Mouse (Mus musculus) CH12.LX (cell line): ENCODE measurements at regions not wholly inside any gene's neighbourhood (a gene's known extent, or its start where the extent isn't known, plus 50 kb on each side); places are given as distances from the start of the nearest gene placed in this dataset.

Source experiments
- DNase-seq: peaks from one replicate; pipeline ENCODE4 v3.0.0-alpha.2; 2013; ENCODE audit errors: extremely low read depth
- H3K27ac ChIP-seq: 2 replicates; pipeline ENCODE4 v1.5.1; 2012; ENCODE audit warnings: low read depth, mild to moderate bottlenecking, control low read depth, moderate library complexity; ENCODE audit not compliant: insufficient read depth
- H3K27me3 ChIP-seq: replicated peaks from 2 replicates; pipeline ENCODE3; 2012; ENCODE audit warnings: inconsistent platforms
- H3K36me3 ChIP-seq, 2 experiments: replicated peaks in 1 of 2; 2 replicates each; pipeline versions ENCODE3 to v1.6.1; 2012; ENCODE audit warnings: inconsistent platforms in 1 of 2, low read length in 1 of 2, mild to moderate bottlenecking in 1 of 2, mixed read lengths in 1 of 2, moderate library complexity in 1 of 2; ENCODE audit not compliant: control insufficient read depth in 1 of 2, insufficient read depth in 1 of 2
- H3K4me1 ChIP-seq, 2 experiments: 2 replicates each; pipeline ENCODE4 v1.6.1; 2012; ENCODE audit warnings: inconsistent platforms in 1 of 2, moderate library complexity in 1 of 2; ENCODE audit not compliant: insufficient read depth in 2 of 2, control insufficient read depth in 1 of 2
- H3K4me2 ChIP-seq: 2 replicates; pipeline ENCODE4 v1.6.1; 2012; ENCODE audit warnings: low read depth, mild to moderate bottlenecking, control low read depth; ENCODE audit not compliant: poor library complexity, insufficient read depth, severe bottlenecking
- H3K4me3 ChIP-seq, 3 experiments: fragments of 150-350 bp in 1 of 3; sonication (generic) in 1 of 3; replicated peaks in 1 of 3; 2 replicates each; pipeline versions ENCODE3 to v1.5.1; 2011 to 2012; ENCODE audit warnings: low read depth in 2 of 3, low read length in 2 of 3, mild to moderate bottlenecking in 2 of 3, moderate library complexity in 2 of 3, control low read depth in 1 of 3, improper control_type of control experiment in 1 of 3, inconsistent platforms in 1 of 3, mixed read lengths in 1 of 3; ENCODE audit not compliant: poor library complexity in 1 of 3
- H3K79me2 ChIP-seq: replicated peaks from 2 replicates; pipeline ENCODE4 v1.6.1; 2012; ENCODE audit warnings: mild to moderate bottlenecking, moderate library complexity; ENCODE audit not compliant: control insufficient read depth, poor library complexity, insufficient read depth, severe bottlenecking; ENCODE audit errors: extremely low read depth
- H3K9ac ChIP-seq: 2 replicates; pipeline ENCODE4 v1.6.1; 2012; ENCODE audit warnings: low read depth, mild to moderate bottlenecking, control low read depth, moderate library complexity; ENCODE audit not compliant: insufficient read depth
- H3K9me3 ChIP-seq: replicated peaks from 2 replicates; pipeline ENCODE3; 2012; ENCODE audit warnings: low read length, inconsistent platforms, mixed read lengths
- CHD2 ChIP-seq: IDR thresholded peaks from 2 replicates; pipeline ENCODE4 v1.6.1; 2011; ENCODE audit warnings: low read length, improper control_type of control experiment
- EP300 ChIP-seq: IDR thresholded peaks from 2 replicates; pipeline ENCODE4 v1.6.1; 2011; ENCODE audit warnings: low read length, improper control_type of control experiment
- ETS1 ChIP-seq: conservative IDR thresholded peaks from 2 replicates; pipeline ENCODE4 v1.6.1; 2012; ENCODE audit warnings: low read depth, mild to moderate bottlenecking, inconsistent platforms, low read length, improper control_type of control experiment, moderate library complexity
- HCFC1 ChIP-seq: IDR thresholded peaks from 2 replicates; pipeline ENCODE4 v1.6.1; 2012; ENCODE audit warnings: low read depth, mild to moderate bottlenecking, inconsistent platforms, low read length, improper control_type of control experiment
- JUN ChIP-seq: IDR thresholded peaks from 2 replicates; pipeline ENCODE4 v1.6.1; 2011; ENCODE audit warnings: low read depth, mild to moderate bottlenecking, low read length, improper control_type of control experiment, moderate library complexity; ENCODE audit not compliant: insufficient read depth
- JUND ChIP-seq: conservative IDR thresholded peaks from 2 replicates; pipeline ENCODE4 v1.6.1; 2011; ENCODE audit warnings: low read depth, low read length, improper control_type of control experiment
- KAT2A ChIP-seq: IDR thresholded peaks from 2 replicates; pipeline ENCODE4 v1.6.1; 2012; ENCODE audit warnings: low read length, improper control_type of control experiment, inconsistent platforms; ENCODE audit not compliant: insufficient replicate concordance
- MAZ ChIP-seq: IDR thresholded peaks from 2 replicates; pipeline ENCODE4 v1.6.1; 2012; ENCODE audit warnings: low read depth, mild to moderate bottlenecking, inconsistent platforms, low read length, improper control_type of control experiment, moderate library complexity
- MEF2A ChIP-seq: IDR thresholded peaks from 2 replicates; pipeline ENCODE4 v1.6.1; 2014; ENCODE audit warnings: low read depth, mild to moderate bottlenecking, inconsistent platforms, low read length, improper control_type of control experiment, borderline replicate concordance
- MXI1 ChIP-seq: IDR thresholded peaks from 2 replicates; pipeline ENCODE4 v1.6.1; 2011; ENCODE audit warnings: mild to moderate bottlenecking, low read depth, low read length, improper control_type of control experiment
- MYC ChIP-seq: IDR thresholded peaks from 2 replicates; pipeline ENCODE4 v1.6.1; 2011; ENCODE audit warnings: low read depth, mild to moderate bottlenecking, improper control_type of control experiment, low read length
- NELFE ChIP-seq: IDR thresholded peaks from 2 replicates; pipeline ENCODE4 v1.6.1; 2011; ENCODE audit warnings: low read depth, low read length, improper control_type of control experiment
- NRF1 ChIP-seq: IDR thresholded peaks from 2 replicates; pipeline ENCODE4 v1.6.1; 2014; ENCODE audit warnings: low read depth, mild to moderate bottlenecking, inconsistent platforms, low read length, improper control_type of control experiment, moderate library complexity
- PAX5 ChIP-seq: IDR thresholded peaks from 2 replicates; pipeline ENCODE4 v1.6.1; 2012; ENCODE audit warnings: low read length, inconsistent platforms, mixed read lengths
- POLR2AphosphoS2 ChIP-seq: IDR thresholded peaks from 2 replicates; pipeline ENCODE4 v1.6.1; 2011; ENCODE audit warnings: low read depth, low read length, improper control_type of control experiment
- RAD21 ChIP-seq: IDR thresholded peaks from 2 replicates; pipeline ENCODE4 v1.6.1; 2011; ENCODE audit warnings: low read depth, mild to moderate bottlenecking, low read length, improper control_type of control experiment, moderate library complexity
- TCF12 ChIP-seq: IDR thresholded peaks from 2 replicates; pipeline ENCODE4 v1.6.1; 2014; ENCODE audit warnings: low read depth, mild to moderate bottlenecking, inconsistent platforms, low read length, improper control_type of control experiment
- UBTF ChIP-seq: IDR thresholded peaks from 2 replicates; pipeline ENCODE4 v1.6.1; 2012; ENCODE audit warnings: low read depth, mild to moderate bottlenecking, inconsistent platforms, low read length, improper control_type of control experiment, moderate library complexity
- ZMIZ1 ChIP-seq: IDR thresholded peaks from 2 replicates; pipeline ENCODE4 v1.6.1; 2012; ENCODE audit warnings: low read depth, mild to moderate bottlenecking, inconsistent platforms, low read length, improper control_type of control experiment
- dilution Hi-C: fragments of 300-500 bp; cut with MboI; formaldehyde crosslinking; loops from 2 replicates; pipeline ENCODE4 v1.14.3; 2020; ENCODE audit warnings: low sequenced_read_pairs; ENCODE audit not compliant: extremely low pct_unique_long_range_greater_than_20kb, extremely low pct_ligation_motif_present
- in situ Hi-C: fragments of 300-500 bp; cut with MboI; formaldehyde crosslinking; loops from 3 replicates; pipeline ENCODE4 v1.14.3; 2019; ENCODE audit warnings: low sequenced_read_pairs, low pct_ligation_motif_present, low pct_unique_long_range_greater_than_20kb, mixed read lengths

- Histone ChIP-seq H3K4me1 (peaks cover 0 to 2% of the 10 kb centered on the region in 2 experiments; a peak in 1 of 4 replicates), H3K4me3 (no peak overlapping the region), H3K4me2 (no peak overlapping the region), H3K9ac (no peak overlapping the region), H3K79me2 (no peaks in the 10 kb centered on the region), H3K9me3 (peaks cover 13% of the 10 kb centered on the region), H3K27ac (no peak overlapping the region), H3K27me3 (no peaks in the 10 kb centered on the region), H3K36me3 (no peaks in the 10 kb centered on the region)
- dilution Hi-C loops, result no loop called here
- in situ Hi-C loops, result no loop called here
- no peak for DNase-seq
- TF ChIP-seq CHD2, result no peak
- TF ChIP-seq MEF2A, result no peak
- no peak for TF ChIP-seq ETS1
- no peak for TF ChIP-seq UBTF
- no peak for TF ChIP-seq HCFC1
- TF ChIP-seq RAD21, result no peak
- no peak for TF ChIP-seq MXI1
Observed at GRCm38 (mm10) chr3:31457938-31458337, 147.8 kb upstream of the Slc7a14 start.

DNA sequence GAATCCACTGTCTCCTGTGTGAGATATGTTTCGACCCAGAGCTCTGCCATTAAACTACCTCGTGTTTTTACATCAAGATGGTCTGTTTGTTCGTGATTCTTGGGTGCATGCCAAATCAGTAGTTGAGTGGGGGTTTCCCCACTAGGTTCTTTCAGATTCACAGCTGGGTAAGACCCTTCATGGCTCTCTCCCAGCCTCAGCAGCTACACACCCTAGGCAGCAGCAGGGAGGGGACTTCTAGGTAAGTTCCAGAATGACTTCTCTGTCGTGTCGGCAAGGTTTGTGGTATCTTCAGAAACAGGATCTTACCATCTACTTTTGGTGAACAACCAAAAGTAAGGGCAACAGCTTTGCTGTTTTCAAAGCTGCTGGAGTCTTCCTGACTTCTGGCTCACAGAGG, 144.9 kb upstream of the Slc7a14 start:
- no peak overlapping the region for H3K9ac ChIP-seq
- no peaks in the 10 kb centered on the region for H3K27me3 ChIP-seq
- peak; percentile 50 for DNase-seq
- dilution Hi-C loops, result no loop called here
- H3K36me3 ChIP-seq, result no peaks in the 10 kb centered on the region
- H3K4me1 ChIP-seq, result no peaks in the 10 kb centered on the region
- H3K4me2 ChIP-seq, result no peak overlapping the region
- no peak overlapping the region for H3K27ac ChIP-seq
- H3K79me2 ChIP-seq, result no peaks in the 10 kb centered on the region
- TF ChIP-seq POLR2AphosphoS2 (no peak), MAZ (no peak), UBTF (no peak), MEF2A (no peak), NELFE (no peak), ZMIZ1 (no peak), ETS1 (no peak), PAX5 (no peak), NRF1 (no peak), KAT2A (no peak)
- TF ChIP-seq, all 38 proteins: peak for 0
- peaks cover 13% of the 10 kb centered on the region for H3K9me3 ChIP-seq
- in situ Hi-C loops, result no loop called here
- H3K4me3 ChIP-seq, result no peak overlapping the region

- dilution Hi-C loops (no loop called here), in situ Hi-C loops (loop anchor here (25.0 kb wide), 1 partner anchor 283 kb away; no protein-coding TSS in a partner anchor)
- Histone ChIP-seq H3K4me3 (no peak overlapping the region), H3K27me3 (no peaks in the 10 kb centered on the region), H3K4me1 (no peaks in the 10 kb centered on the region), H3K9ac (no peak overlapping the region), H3K36me3 (no peaks in the 10 kb centered on the region), H3K27ac (no peak overlapping the region)
- TF ChIP-seq ZMIZ1 (no peak), EP300 (no peak), JUND (no peak), PAX5 (no peak), KAT2A (no peak), JUN (no peak), ETS1 (no peak), TCF12 (no peak), MYC (no peak)
- TF ChIP-seq, all 38 proteins: peak for 0
- Histone ChIP-seq H3K4me2 (no peak overlapping the region), H3K79me2 (no peaks in the 10 kb centered on the region), H3K9me3 (peaks cover 3% of the 10 kb centered on the region)
- no peak for DNase-seq
Observed at GRCm38 (mm10) chr3:31444861-31445260, 134.7 kb upstream of the Slc7a14 start.
